Mouse (Mus musculus) kidney, embryonic 14.5 days (tissue): Measurements from ENCODE around the gene Prkacb. TPM values are rescaled to one million over a fixed set of nuclear protein-coding genes. Genes with fewer than 3 reads are reported as not detected.
"Not testable (repeated sequence)": the region's sequence is repeated elsewhere in the genome, so short reads cannot be mapped to it uniquely, and the experiment has no call there.

Source experiments
- ATAC-seq: fragments of 200-750 bp; cut with Nextera tagmentation; 2 replicates; pipeline ENCODE4 v1.8.0; 2017; ENCODE audit warnings: moderate number of reproducible peaks, mild to moderate bottlenecking, moderate TSS enrichment, moderate library complexity; ENCODE audit not compliant: low FRiP score, low TSS enrichment
- H3K27ac ChIP-seq: fragments of 300-500 bp; sonication (generic); 2 replicates; pipeline ENCODE4 v1.5.1; 2014; ENCODE audit warnings: low read depth, mild to moderate bottlenecking, low read length, moderate library complexity, mixed read lengths
- H3K27me3 ChIP-seq: fragments of 300-500 bp; sonication (generic); 2 replicates; pipeline ENCODE4 v1.6.1; 2014; ENCODE audit warnings: mild to moderate bottlenecking, low read length; ENCODE audit not compliant: control insufficient read depth, insufficient read depth
- H3K36me3 ChIP-seq: fragments of 300-500 bp; sonication (generic); 2 replicates; pipeline ENCODE4 v1.6.1; 2014; ENCODE audit warnings: low read length, mixed read lengths; ENCODE audit not compliant: control insufficient read depth, insufficient read depth
- H3K4me1 ChIP-seq: fragments of 300-500 bp; sonication (generic); 2 replicates; pipeline ENCODE4 v1.6.1; 2014; ENCODE audit warnings: low read length, mixed read lengths; ENCODE audit not compliant: control insufficient read depth, insufficient read depth
- H3K4me2 ChIP-seq: fragments of 300-500 bp; sonication (generic); replicated peaks from 2 replicates; pipeline ENCODE4 v1.6.1; 2014; ENCODE audit warnings: low read depth, mild to moderate bottlenecking, low read length
- H3K4me3 ChIP-seq: fragments of 300-500 bp; sonication (generic); 2 replicates; pipeline ENCODE4 v1.5.1; 2014; ENCODE audit warnings: mild to moderate bottlenecking, low read length
- H3K9ac ChIP-seq: fragments of 300-500 bp; sonication (generic); 2 replicates; pipeline ENCODE4 v1.6.1; 2014; ENCODE audit warnings: low read depth, mild to moderate bottlenecking, low read length, moderate library complexity
- H3K9me3 ChIP-seq: fragments of 300-500 bp; sonication (generic); 2 replicates; pipeline ENCODE4 v1.6.1; 2016; ENCODE audit warnings: low read length; ENCODE audit not compliant: control insufficient read depth
- WGBS: fragments of 180-500 bp; shearing (Covaris S2); extraction: QIAGEN DNeasy Blood & Tissue Kit; methylation state at CpG from one replicate; pipeline ENCODE4 v1.1.7; 2014; 5-methylcytosine and 5-hydroxymethylcytosine counted together
- polyA plus RNA-seq: library from polyadenylated mRNA; unstranded; fragments of >200 nt; fragmentation: Nextera tagmentation; extraction: Ambion mirVana; gene quantifications from 2 replicates; pipeline ENCODE4 v1.2.1, GENCODE M21; 2014

The Prkacb gene
- polyA plus RNA-seq, 1 experiment from 2014 or later, result 65.2 TPM

- no peak for ATAC-seq
These were observed 54.5 kb downstream of the Prkacb start for GRCm38 (mm10) chr3:146757970-146758960.

GRCm38 (mm10) chr3:146754270-146754669, 58.5 kb downstream of the Prkacb start:
- WGBS, result 87% methylated on average over 2 of the region's 2 CpGs
- Histone ChIP-seq H3K4me1 (no peaks in the 10 kb centered on the region), H3K4me2 (no peak overlapping the region), H3K27ac (no peak overlapping the region), H3K9ac (no peak overlapping the region), H3K9me3 (no peaks in the 10 kb centered on the region), H3K27me3 (no peaks in the 10 kb centered on the region), H3K4me3 (no peak overlapping the region), H3K36me3 (peaks cover 22% of the 10 kb centered on the region; the same call in 1 of the 2 replicates)
- no peak for ATAC-seq

More at GRCm38 (mm10) chr3:146757970-146758960, 54.5 kb downstream of the Prkacb start:
- H3K4me3 ChIP-seq, result no peak overlapping the region
- H3K4me2 ChIP-seq, result no peak overlapping the region
- H3K36me3 ChIP-seq, result peaks cover 6% of the 10 kb centered on the region; the same call in 1 of the 2 replicates
- H3K4me1 ChIP-seq, result no peaks in the 10 kb centered on the region
- no peaks in the 10 kb centered on the region for H3K27me3 ChIP-seq
- H3K27ac ChIP-seq, result no peak overlapping the region
- no peak overlapping the region for H3K9ac ChIP-seq
- no peaks in the 10 kb centered on the region for H3K9me3 ChIP-seq
- WGBS, result 87% methylated on average over 6 of the region's 6 CpGs

- WGBS, result 95% methylated on average over 4 of the region's 4 CpGs
- H3K4me1 ChIP-seq, result no peaks in the 10 kb centered on the region
- H3K27me3 ChIP-seq, result no peaks in the 10 kb centered on the region
- H3K36me3 ChIP-seq, result peaks cover 54% of the 10 kb centered on the region
- no peak overlapping the region for H3K4me3 ChIP-seq
- ATAC-seq, result no peak
- no peak overlapping the region for H3K4me2 ChIP-seq
- no peaks in the 10 kb centered on the region for H3K9me3 ChIP-seq
- no peak overlapping the region for H3K9ac ChIP-seq
- no peak overlapping the region for H3K27ac ChIP-seq
These were observed 71.1 kb downstream of the Prkacb start for GRCm38 (mm10) chr3:146741564-146742202.

DNA sequence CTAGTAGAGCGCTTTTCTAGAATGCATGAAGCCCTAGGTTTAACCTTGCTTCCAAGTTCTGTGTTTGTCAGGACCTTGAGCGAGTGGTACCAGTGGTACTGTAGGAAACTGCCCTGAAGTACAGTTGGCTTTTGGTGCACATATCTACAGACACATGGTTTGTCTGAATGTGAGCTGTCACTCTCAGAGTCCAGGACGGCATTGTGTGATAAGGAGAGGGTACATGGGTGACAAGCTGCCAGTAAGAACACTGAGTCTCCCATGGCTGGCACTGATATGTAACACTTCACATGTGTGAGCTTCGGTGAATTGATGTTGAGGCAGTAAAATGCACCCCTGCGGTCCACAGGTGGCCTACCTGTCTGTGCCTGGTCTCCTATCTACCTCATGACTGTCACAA, 71.6 kb downstream of the Prkacb start:
- no peak overlapping the region for H3K9ac ChIP-seq
- no peak overlapping the region for H3K4me2 ChIP-seq
- H3K36me3 ChIP-seq, result peaks cover 51% of the 10 kb centered on the region
- no peak overlapping the region for H3K4me3 ChIP-seq
- ATAC-seq, result no peak
- no peaks in the 10 kb centered on the region for H3K9me3 ChIP-seq
- H3K27me3 ChIP-seq, result no peaks in the 10 kb centered on the region
- no peak overlapping the region for H3K27ac ChIP-seq
- no peaks in the 10 kb centered on the region for H3K4me1 ChIP-seq
- 93% methylated on average over 5 of the region's 5 CpGs for WGBS

GRCm38 (mm10) chr3:146736186-146736585, 76.6 kb downstream of the Prkacb start:
- not testable (repeated sequence) for H3K27me3 ChIP-seq, H3K27ac ChIP-seq, H3K4me1 ChIP-seq, H3K4me2 ChIP-seq, H3K9ac ChIP-seq, H3K9me3 ChIP-seq, ATAC-seq, H3K4me3 ChIP-seq
- H3K36me3 ChIP-seq, result peaks cover 39% of the 10 kb centered on the region
- WGBS, result 85% methylated on average over 6 of the region's 6 CpGs

DNA sequence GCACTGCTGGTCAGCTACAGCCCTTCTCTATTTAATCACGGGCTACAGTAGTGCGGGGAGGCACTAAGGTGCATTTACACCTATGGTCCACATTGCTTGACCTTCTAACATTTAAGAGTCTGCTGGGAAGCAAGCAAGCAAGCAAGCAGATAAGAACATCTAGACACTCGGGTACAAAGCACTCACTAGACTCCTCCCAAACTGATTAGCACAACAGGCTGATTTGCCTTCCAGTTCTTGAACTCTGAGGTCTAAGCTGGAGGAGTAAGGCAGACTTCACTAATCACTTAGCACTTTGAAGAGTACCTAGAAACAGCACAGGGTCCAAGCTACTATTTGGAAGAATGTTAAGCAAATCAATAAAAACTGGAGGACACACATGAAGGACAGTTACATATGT, 77.1 kb downstream of the Prkacb start:
- H3K4me3 ChIP-seq, result no peak overlapping the region
- 66% methylated on average over 3 of the region's 3 CpGs for WGBS
- H3K27me3 ChIP-seq, result no peaks in the 10 kb centered on the region
- H3K9me3 ChIP-seq, result no peaks in the 10 kb centered on the region
- H3K4me1 ChIP-seq, result no peaks in the 10 kb centered on the region
- no peak overlapping the region for H3K9ac ChIP-seq
- no peak overlapping the region for H3K4me2 ChIP-seq
- no peak overlapping the region for H3K27ac ChIP-seq
- no peak for ATAC-seq
- H3K36me3 ChIP-seq, result peaks cover 42% of the 10 kb centered on the region

DNA sequence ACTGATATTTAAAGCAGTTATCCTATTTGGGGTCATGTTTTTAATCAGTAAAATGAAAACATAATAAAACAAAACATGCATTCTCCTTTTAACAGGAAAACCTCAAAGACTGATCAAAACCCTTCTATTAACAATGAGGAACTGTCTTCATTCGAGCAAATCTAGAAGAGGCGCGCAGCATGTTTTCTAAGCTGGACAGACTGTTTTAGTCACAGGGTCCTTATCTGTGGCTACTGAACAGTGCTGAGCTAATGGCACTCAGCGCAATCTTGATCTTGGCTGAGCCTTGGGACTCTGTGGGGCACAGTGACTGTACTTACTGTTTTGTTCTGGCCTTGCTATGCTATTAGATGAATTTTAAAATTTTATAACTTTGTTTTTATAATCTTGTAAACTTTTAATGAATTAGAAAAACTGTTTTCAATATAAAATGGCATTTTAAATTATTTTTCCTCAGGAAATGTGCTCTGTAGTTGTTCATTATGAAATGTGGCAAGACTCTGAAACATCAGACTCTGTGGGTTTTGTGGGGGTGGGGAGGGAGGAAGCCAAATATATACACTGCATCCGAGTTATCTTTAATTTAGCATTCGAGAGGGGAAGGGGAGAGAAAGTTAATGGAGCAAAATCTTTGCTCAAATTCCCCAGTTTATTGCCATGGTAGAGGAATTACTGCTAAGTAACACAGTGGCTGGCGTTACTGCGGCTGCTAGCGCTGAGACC, 77.7 kb downstream of the Prkacb start:
- H3K9ac ChIP-seq, result no peak overlapping the region
- H3K27me3 ChIP-seq, result no peaks in the 10 kb centered on the region
- no peak overlapping the region for H3K27ac ChIP-seq
- H3K4me1 ChIP-seq, result no peaks in the 10 kb centered on the region
- H3K36me3 ChIP-seq, result peaks cover 42% of the 10 kb centered on the region
- H3K4me3 ChIP-seq, result no peak overlapping the region
- no peak for ATAC-seq
- WGBS, result 82% methylated on average over 9 of the region's 9 CpGs
- no peaks in the 10 kb centered on the region for H3K9me3 ChIP-seq
- no peak overlapping the region for H3K4me2 ChIP-seq

GRCm38 (mm10) chr3:146731499-146731898, 81.3 kb downstream of the Prkacb start:
- 95% methylated on average over 11 of the region's 11 CpGs for WGBS
- H3K9ac ChIP-seq, result no peak overlapping the region
- no peak overlapping the region for H3K27ac ChIP-seq
- H3K36me3 ChIP-seq, result peaks cover 31% of the 10 kb centered on the region
- no peaks in the 10 kb centered on the region for H3K27me3 ChIP-seq
- no peak for ATAC-seq
- no peaks in the 10 kb centered on the region; the same call in 1 of the 2 replicates for H3K9me3 ChIP-seq
- H3K4me2 ChIP-seq, result no peak overlapping the region
- no peak overlapping the region for H3K4me3 ChIP-seq
- no peaks in the 10 kb centered on the region for H3K4me1 ChIP-seq
